15 mouse cellular contexts compared by ENCODE assay signal in genomic region chr2:163899910-163900411, GRCm38 (mm10). TPM values are rescaled to one million over a fixed set of nuclear protein-coding genes. Genes with fewer than 3 reads are reported as not detected.
DNase-seq lines count a peak whose midpoint lies in the region; ATAC-seq and TF ChIP-seq lines count a peak whose summit lies in the region.
"Had no signal": no experiment of that assay in that cellular context is flagged by ENCODE, and none has a peak within 500 bp of the region (broad histone marks: within the 10 kb centered on the region; RNA-seq: fewer than 3 reads in every experiment).

No protein-coding gene starts in this region.

- no peaks in the 10 kb centered on the region for H3K36me3 ChIP-seq in midbrain, embryonic 15.5 days (replicated peaks)
- H3K36me3 ChIP-seq: embryonic facial prominence, embryonic 10.5 days had no signal

- H3K9me3 ChIP-seq in midbrain, embryonic 15.5 days = no peaks in the 10 kb centered on the region
- H3K9me3 ChIP-seq: embryonic facial prominence, embryonic 10.5 days had no signal

- WGBS in midbrain, embryonic 15.5 days = 50% methylated on average over 14 of the region's 14 CpGs

- intact Hi-C loops in gastrocnemius, adult 2 months (cut with DNase I) = loop anchor here (5.0 kb wide), 1 partner anchor 37 kb away; no protein-coding TSS in a partner anchor
- intact Hi-C loops in left cerebral cortex, adult 2 months (cut with DNase I) = no loop called here
- intact Hi-C loops in left cerebral cortex, postnatal 14 days (cut with DNase I) = no loop called here

- no peak overlapping the region for H3K4me2 ChIP-seq in midbrain, embryonic 15.5 days

- no peaks in the 10 kb centered on the region for H3K27me3 ChIP-seq in midbrain, embryonic 15.5 days (replicated peaks)

- DNase-seq in gastrocnemius, adult 2 months = no peak
- DNase-seq in gastrocnemius, adult 18-20 months (ENCODE audit: low spot score) = no peak
- no peak for DNase-seq in left cerebral cortex, adult 2 months (ENCODE audit: extremely low spot score in 1 of 2, low spot score in 2 of 2)
- DNase-seq in left cerebral cortex, postnatal 14 days (ENCODE audit: low spot score in 2 of 2) = no peak
- peak; percentile 64 to 69 for DNase-seq in cerebellum, adult 18-20 months
- no peak for DNase-seq in thymus, postnatal 0 days (ENCODE audit: low spot score)
- DNase-seq in lung, adult 18-20 months = no peak
- DNase-seq: gastrocnemius, postnatal 25 days; kidney, postnatal 25 days had no signal

- peaks cover 8% of the 10 kb centered on the region for H3K4me1 ChIP-seq in midbrain, embryonic 15.5 days

- ATAC-seq in midbrain, embryonic 15.5 days (replicated peaks) = peak; percentile 52; the same call in 1 of the 2 replicates
- ATAC-seq: lung, postnatal 0 days had no signal

- no peak overlapping the region for H3K4me3 ChIP-seq in gastrocnemius, adult 2 months
- no peak overlapping the region for H3K4me3 ChIP-seq in left cerebral cortex, adult 2 months
- H3K4me3 ChIP-seq in midbrain, embryonic 15.5 days = no peak overlapping the region
- H3K4me3 ChIP-seq: embryonic facial prominence, embryonic 10.5 days had no signal

- no peak overlapping the region for H3K9ac ChIP-seq in midbrain, embryonic 15.5 days

- TF ChIP-seq CTCF in gastrocnemius, adult 2 months (IDR thresholded peaks at IDR 0.05) = no peak
- no peak for TF ChIP-seq CTCF in left cerebral cortex, adult 2 months (IDR thresholded peaks at IDR 0.05)

- peak overlapping the region; percentile 20 for H3K27ac ChIP-seq in gastrocnemius, adult 2 months
- H3K27ac ChIP-seq in left cerebral cortex, adult 2 months = peak overlapping the region; percentile 55
- H3K27ac ChIP-seq in midbrain, embryonic 15.5 days = peak overlapping the region; percentile 59
- H3K27ac ChIP-seq: embryonic facial prominence, embryonic 10.5 days had no signal

RNA-seq across cellular contexts. Expression of gene Rims4, which starts 18.5 kb away (rescaled TPM):
- 1 to 10 TPM; 1.2 to 3.2 TPM for total RNA-seq in gastrocnemius, adult 2 months (2021)
- 1 to 10 TPM; 1.4 to 3.2 TPM for total RNA-seq in gastrocnemius, adult 18-20 months (2021)
- total RNA-seq in left cerebral cortex, adult 2 months (2021) = 10 to 100 TPM; 85.4 to 89.5 TPM
- total RNA-seq in left cerebral cortex, postnatal 14 days (2021) = 100 to 1,000 TPM; 111 to 125 TPM
- 21.1 TPM in 2 replicates for polyA plus RNA-seq in midbrain, embryonic 15.5 days (2015; fragmentation: Nextera tagmentation; extraction: Ambion mirVana)
- not detected in 2 replicates for polyA plus RNA-seq in thymus, postnatal 0 days (2015; fragmentation: Nextera tagmentation; extraction: Ambion mirVana)
- total RNA-seq: neutrophil, adult 5-6 weeks had no signal
- polyA plus RNA-seq: C2C12 had no signal

RNA-seq across cellular contexts. Expression of gene Kcnk15, which starts 46.5 kb away (rescaled TPM):
- total RNA-seq in gastrocnemius, adult 2 months (2021) = not detected
- not detected for total RNA-seq in gastrocnemius, adult 18-20 months (2021)
- under 1 TPM in 1 of 2 experiments, not detected in 1; 0.28 TPM for total RNA-seq in left cerebral cortex, adult 2 months (2021)
- not detected for total RNA-seq in left cerebral cortex, postnatal 14 days (2021)
- polyA plus RNA-seq in midbrain, embryonic 15.5 days (2015; fragmentation: Nextera tagmentation; extraction: Ambion mirVana) = 0.22 TPM in 1 of 2 replicates, not detected in the other
- not detected in 2 replicates for polyA plus RNA-seq in thymus, postnatal 0 days (2015; fragmentation: Nextera tagmentation; extraction: Ambion mirVana)
- total RNA-seq: gastrocnemius, postnatal 25 days; liver, adult 2 months; neutrophil, adult 5-6 weeks had no signal
- polyA plus RNA-seq: C2C12; embryonic facial prominence, embryonic 10.5 days; liver, adult 2 months; lung, postnatal 0 days had no signal

Comparison
In these comparisons a context has a peak if more than half of its experiments do, and no peak if none do; other contexts are left out.
1. DNase-seq: peak in cerebellum, adult 18-20 months (2 of 2); none in gastrocnemius, adult 2 months (single experiment), gastrocnemius, adult 18-20 months (single experiment), left cerebral cortex, adult 2 months (0 of 2), left cerebral cortex, postnatal 14 days (0 of 2), thymus, postnatal 0 days (single experiment) and lung, adult 18-20 months (0 of 2).
2. RNA of gene Rims4, which starts 18.5 kb away (total RNA-seq): 111 to 125 TPM in left cerebral cortex, postnatal 14 days and 85.4 to 89.5 TPM in left cerebral cortex, adult 2 months; 1.2 to 3.2 TPM in gastrocnemius, adult 2 months and 1.4 to 3.2 TPM in gastrocnemius, adult 18-20 months; every median in the first group is over 10 times any median in the second.
3. Peak in every context shown above with its lines, with median percentiles within 50 percentile points of each other: H3K27ac ChIP-seq.